Comparison of ENCODE assay signal across 8 mouse cellular contexts in genomic region chr10:44459321-44460000, GRCm38 (mm10).
A peak's percentile ranks its signal among the peaks of the same experiment; 100 is the strongest.
DNase-seq lines count a peak whose midpoint lies in the region; ATAC-seq and TF ChIP-seq lines count a peak whose summit lies in the region.

No protein-coding gene starts in this region.

- H3K4me3 ChIP-seq in left cerebral cortex, adult 2 months, result peak overlapping the region; percentile 51; the same call in 1 of the 2 replicates
- peak overlapping the region; percentile 53; the same call in 1 of the 2 replicates for H3K4me3 ChIP-seq in forebrain, postnatal 0 days (ENCODE audit: low read depth, low read length)
- peak overlapping the region; percentile 57; the same call in 1 of the 2 replicates for H3K4me3 ChIP-seq in limb, embryonic 15.5 days

- intact Hi-C loops in left cerebral cortex, adult 2 months (cut with DNase I), result loop anchor here (1.0 to 5.0 kb wide), 4 partner anchors 69 to 1023 kb away; partner anchors contain the start of gene Prdm1
- intact Hi-C loops in left cerebral cortex, postnatal 4 days (cut with DNase I), result loop anchor here (10.0 kb wide), 2 partner anchors 165 to 545 kb away; no protein-coding TSS in a partner anchor

- H3K9me3 ChIP-seq in forebrain, postnatal 0 days (ENCODE audit: low read length), result no peaks in the 10 kb centered on the region
- no peaks in the 10 kb centered on the region for H3K9me3 ChIP-seq in limb, embryonic 15.5 days

- H3K36me3 ChIP-seq in forebrain, postnatal 0 days (ENCODE audit: insufficient read depth), result no peaks in the 10 kb centered on the region
- no peaks in the 10 kb centered on the region for H3K36me3 ChIP-seq in limb, embryonic 15.5 days

- peak overlapping the region; percentile 98 for H3K4me2 ChIP-seq in forebrain, postnatal 0 days (ENCODE audit: low read depth)
- peak overlapping the region; percentile 94 for H3K4me2 ChIP-seq in limb, embryonic 15.5 days

- ATAC-seq in forebrain, postnatal 0 days, result no peak
- no peak for ATAC-seq in limb, embryonic 15.5 days (ENCODE audit: insufficient number of reproducible peaks, low FRiP score, low TSS enrichment, low read depth)

- no peak for DNase-seq in left cerebral cortex, adult 2 months (ENCODE audit: extremely low spot score in 1 of 2, low spot score in 2 of 2)
- no peak for DNase-seq in left cerebral cortex, postnatal 4 days
- no peak for DNase-seq in forebrain, postnatal 0 days
- peak; percentile 77 for DNase-seq in retina, postnatal 1 day
- no peak for DNase-seq in urinary bladder, postnatal 14 days (ENCODE audit: low spot score)
- no peak for DNase-seq in adrenal gland, adult 2 months
- DNase-seq in spleen, adult 12 weeks (ENCODE audit: low spot score), result no peak

- H3K27ac ChIP-seq in left cerebral cortex, adult 2 months, result no peak overlapping the region
- H3K27ac ChIP-seq in forebrain, postnatal 0 days (ENCODE audit: low read depth, low read length), result no peak overlapping the region
- H3K27ac ChIP-seq in limb, embryonic 15.5 days, result peak overlapping the region; percentile 43; the same call in 1 of the 2 replicates

- TF ChIP-seq CTCF in left cerebral cortex, adult 2 months (IDR thresholded peaks at IDR 0.05), result no peak
- no peak for TF ChIP-seq CTCF in forebrain, postnatal 0 days (IDR thresholded peaks at IDR 0.05; ENCODE audit: low read depth)

- H3K27me3 ChIP-seq in forebrain, postnatal 0 days (ENCODE audit: insufficient read depth, low read length), result peaks cover 52% of the 10 kb centered on the region
- peaks cover 46% of the 10 kb centered on the region for H3K27me3 ChIP-seq in limb, embryonic 15.5 days

- H3K9ac ChIP-seq in forebrain, postnatal 0 days, result no peak overlapping the region
- no peak overlapping the region for H3K9ac ChIP-seq in limb, embryonic 15.5 days

- 0 out of 2 replicates have a peak, but pooled peaks cover 10% of the 10 kb centered on the region for H3K4me1 ChIP-seq in forebrain, postnatal 0 days (ENCODE audit: insufficient read depth)
- H3K4me1 ChIP-seq in limb, embryonic 15.5 days, result peaks cover 27% of the 10 kb centered on the region

- WGBS in forebrain, postnatal 0 days, result 10% methylated on average over 11 of the region's 11 CpGs
- 10% methylated on average over 11 of the region's 11 CpGs for WGBS in limb, embryonic 15.5 days
